Mouse (Mus musculus) lung, embryonic 14.5 days (tissue): ENCODE data around the gene Ptp4a2. TPM values are rescaled to one million over a fixed set of nuclear protein-coding genes. Genes with fewer than 3 reads are reported as not detected.

ENCODE experiments used
- ATAC-seq: fragments of 200-750 bp; cut with Nextera tagmentation; 2 replicates; pipeline ENCODE4 v1.8.0; 2017; ENCODE audit warnings: mild to moderate bottlenecking, moderate TSS enrichment, moderate library complexity; ENCODE audit not compliant: insufficient read depth
- DNase-seq: peaks from one replicate; pipeline ENCODE4 v3.0.0-alpha.2; 2015
- H3K27ac ChIP-seq: fragments of 300-500 bp; sonication (generic); 2 replicates; pipeline ENCODE4 v1.5.1; 2014; ENCODE audit warnings: low read depth, mild to moderate bottlenecking, moderate library complexity
- H3K27me3 ChIP-seq: fragments of 300-500 bp; sonication (generic); 2 replicates; pipeline ENCODE4 v1.6.1; 2014; ENCODE audit warnings: low read length, control low read depth; ENCODE audit not compliant: insufficient read depth
- H3K36me3 ChIP-seq: fragments of 300-500 bp; sonication (generic); 2 replicates; pipeline ENCODE4 v1.6.1; 2014; ENCODE audit warnings: control low read depth; ENCODE audit not compliant: insufficient read depth
- H3K4me1 ChIP-seq: fragments of 300-500 bp; sonication (generic); 2 replicates; pipeline ENCODE4 v1.6.1; 2014; ENCODE audit warnings: antibody characterized with exemption, control low read depth; ENCODE audit not compliant: insufficient read depth
- H3K4me2 ChIP-seq: fragments of 300-500 bp; sonication (generic); 2 replicates; pipeline ENCODE4 v1.6.1; 2014; ENCODE audit warnings: mild to moderate bottlenecking
- H3K4me3 ChIP-seq: fragments of 300-500 bp; sonication (generic); 2 replicates; pipeline ENCODE4 v1.5.1; 2014; ENCODE audit warnings: low read depth, low read length
- H3K9ac ChIP-seq: fragments of 300-500 bp; sonication (generic); 2 replicates; pipeline ENCODE4 v1.6.1; 2014
- H3K9me3 ChIP-seq: fragments of 300-500 bp; sonication (generic); 2 replicates; pipeline ENCODE4 v1.6.1; 2016; ENCODE audit warnings: low read depth, low read length, control low read depth
- CTCF ChIP-seq: IDR thresholded peaks from 2 replicates; pipeline ENCODE4 v1.5.1; 2016; ENCODE audit warnings: antibody characterized with exemption, low read depth
- WGBS: fragments of 180-500 bp; shearing (Covaris S2); extraction: QIAGEN DNeasy Blood & Tissue Kit; methylation state at CpG from one replicate; pipeline ENCODE4 v1.1.7; 2014; 5-methylcytosine and 5-hydroxymethylcytosine counted together
- polyA plus RNA-seq: library from polyadenylated mRNA; unstranded; fragments of >200 nt; fragmentation: Nextera tagmentation; extraction: Ambion mirVana; gene quantifications from 2 replicates; pipeline ENCODE4 v1.2.1, GENCODE M21; 2014

Gene Ptp4a2
- polyA plus RNA-seq, 1 experiment from 2014 or later = 291 TPM

DNA sequence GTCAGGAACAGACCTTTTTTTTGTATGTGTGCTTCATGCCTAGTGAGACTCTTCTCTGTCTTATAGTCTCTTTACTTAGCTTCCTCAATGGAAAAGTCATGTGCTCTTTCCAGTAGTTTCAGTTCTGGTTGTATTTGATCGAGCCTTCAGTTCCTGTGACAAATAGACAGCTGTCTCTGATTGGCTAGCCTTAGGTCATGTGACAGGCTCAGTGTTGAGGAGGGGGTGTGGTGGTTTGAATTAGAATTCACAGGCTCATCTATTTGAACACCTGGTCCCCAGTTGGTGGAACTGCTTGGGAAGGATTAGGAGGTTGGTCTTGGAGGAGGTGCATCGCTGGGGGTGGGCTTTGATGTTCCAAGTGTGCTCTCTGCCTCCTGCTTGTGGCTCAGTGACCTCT lies 21.4 kb upstream of the Ptp4a2 start:
- H3K9ac ChIP-seq = no peak overlapping the region
- no peak overlapping the region for H3K27ac ChIP-seq
- H3K4me2 ChIP-seq = no peak overlapping the region
- no peak for TF ChIP-seq CTCF
- H3K9me3 ChIP-seq = no peaks in the 10 kb centered on the region
- H3K4me1 ChIP-seq = no peaks in the 10 kb centered on the region
- WGBS = 82% methylated on average over 2 of the region's 2 CpGs
- H3K36me3 ChIP-seq = no peaks in the 10 kb centered on the region
- no peak overlapping the region for H3K4me3 ChIP-seq
- ATAC-seq (no peak), DNase-seq (no peak)
- H3K27me3 ChIP-seq = no peaks in the 10 kb centered on the region

DNA sequence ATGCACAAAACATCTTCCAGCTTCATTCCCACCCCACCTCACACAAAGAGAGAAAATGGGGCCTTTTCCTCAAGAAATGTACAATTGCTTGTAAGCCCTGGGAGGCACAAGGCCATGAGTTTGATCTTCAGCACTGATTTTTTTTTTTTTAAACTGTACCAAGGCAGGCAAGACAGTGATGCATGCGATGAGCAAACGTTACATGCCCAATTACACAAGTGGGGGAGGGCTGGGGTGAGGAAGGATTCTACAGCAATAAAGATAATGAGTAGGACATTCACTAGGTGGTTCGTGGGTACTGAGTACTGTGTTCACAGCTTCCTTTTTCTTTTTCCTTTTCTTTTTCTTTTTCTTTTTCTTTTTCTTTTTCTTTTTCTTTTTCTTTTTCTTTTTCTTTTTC lies 20.5 kb upstream of the Ptp4a2 start:
- no peaks in the 10 kb centered on the region for H3K4me1 ChIP-seq
- H3K9me3 ChIP-seq = no peaks in the 10 kb centered on the region
- no peak for TF ChIP-seq CTCF
- DNase-seq (no peak), ATAC-seq (no peak)
- H3K27ac ChIP-seq = no peak overlapping the region
- no peak overlapping the region for H3K4me2 ChIP-seq
- no peaks in the 10 kb centered on the region for H3K27me3 ChIP-seq
- no peak overlapping the region for H3K4me3 ChIP-seq
- H3K36me3 ChIP-seq = no peaks in the 10 kb centered on the region
- H3K9ac ChIP-seq = no peak overlapping the region
- WGBS = 70% methylated on average over 3 of the region's 3 CpGs

DNA sequence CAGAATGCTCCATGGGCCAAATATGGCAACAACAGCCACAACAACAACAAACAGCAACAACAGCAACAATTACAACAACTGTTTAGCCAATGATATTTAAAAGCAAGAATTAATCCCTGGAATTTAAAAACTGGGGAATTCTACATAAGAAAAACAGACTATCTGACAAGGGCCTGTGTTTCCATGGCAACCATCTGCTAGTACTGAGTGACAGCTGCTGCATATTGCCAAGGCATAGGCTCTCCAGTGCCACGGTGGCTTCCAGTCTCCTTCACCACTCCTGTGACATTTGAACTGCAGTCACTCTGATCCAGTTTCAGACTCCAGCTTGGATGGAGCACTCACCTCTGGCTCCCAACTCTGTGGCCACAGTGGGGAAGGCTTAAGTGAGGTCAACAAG lies 19.6 kb upstream of the Ptp4a2 start:
- no peaks in the 10 kb centered on the region for H3K27me3 ChIP-seq
- ATAC-seq (no peak), DNase-seq (peak; percentile 66)
- H3K36me3 ChIP-seq = no peaks in the 10 kb centered on the region
- H3K4me1 ChIP-seq = peaks cover 3% of the 10 kb centered on the region
- WGBS = 15% methylated on average over 1 of the region's 1 CpGs
- H3K4me3 ChIP-seq = no peak overlapping the region
- no peaks in the 10 kb centered on the region for H3K9me3 ChIP-seq
- no peak overlapping the region for H3K4me2 ChIP-seq
- no peak for TF ChIP-seq CTCF
- H3K9ac ChIP-seq = no peak overlapping the region
- no peak overlapping the region for H3K27ac ChIP-seq

DNA sequence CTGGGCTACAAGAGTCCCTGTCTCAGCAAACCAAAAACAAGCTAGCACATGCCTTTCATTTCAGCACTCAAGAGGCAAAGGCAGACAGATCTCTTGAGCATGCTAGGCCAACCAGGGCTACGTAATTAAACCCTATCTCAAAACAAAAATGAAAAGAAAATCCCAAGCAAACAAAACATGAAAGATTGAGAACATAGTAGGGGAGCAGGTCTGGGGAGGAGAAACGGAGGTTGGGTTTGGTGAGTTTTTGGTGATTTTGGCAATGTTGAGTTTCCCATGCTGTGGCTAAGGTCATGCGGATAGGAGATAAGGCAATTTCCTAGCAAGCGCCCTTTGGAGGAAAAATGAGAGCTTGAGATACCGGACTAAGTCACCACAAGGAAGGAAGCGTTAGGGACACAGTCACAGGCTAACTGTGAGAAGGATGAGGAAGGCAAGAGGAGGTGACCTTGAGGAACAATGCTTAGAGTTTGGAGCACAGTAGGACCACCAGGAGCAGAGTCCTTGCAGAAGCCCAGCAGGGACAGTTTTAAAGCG lies 18.3 kb upstream of the Ptp4a2 start:
- H3K27ac ChIP-seq = no peak overlapping the region
- no peak overlapping the region for H3K4me3 ChIP-seq
- no peaks in the 10 kb centered on the region for H3K9me3 ChIP-seq
- no peak overlapping the region for H3K4me2 ChIP-seq
- ATAC-seq (no peak), DNase-seq (no peak)
- no peak overlapping the region for H3K9ac ChIP-seq
- H3K4me1 ChIP-seq = peaks cover 4% of the 10 kb centered on the region
- H3K27me3 ChIP-seq = no peaks in the 10 kb centered on the region
- WGBS = 85% methylated on average over 7 of the region's 7 CpGs
- TF ChIP-seq CTCF = no peak
- no peaks in the 10 kb centered on the region for H3K36me3 ChIP-seq

DNA sequence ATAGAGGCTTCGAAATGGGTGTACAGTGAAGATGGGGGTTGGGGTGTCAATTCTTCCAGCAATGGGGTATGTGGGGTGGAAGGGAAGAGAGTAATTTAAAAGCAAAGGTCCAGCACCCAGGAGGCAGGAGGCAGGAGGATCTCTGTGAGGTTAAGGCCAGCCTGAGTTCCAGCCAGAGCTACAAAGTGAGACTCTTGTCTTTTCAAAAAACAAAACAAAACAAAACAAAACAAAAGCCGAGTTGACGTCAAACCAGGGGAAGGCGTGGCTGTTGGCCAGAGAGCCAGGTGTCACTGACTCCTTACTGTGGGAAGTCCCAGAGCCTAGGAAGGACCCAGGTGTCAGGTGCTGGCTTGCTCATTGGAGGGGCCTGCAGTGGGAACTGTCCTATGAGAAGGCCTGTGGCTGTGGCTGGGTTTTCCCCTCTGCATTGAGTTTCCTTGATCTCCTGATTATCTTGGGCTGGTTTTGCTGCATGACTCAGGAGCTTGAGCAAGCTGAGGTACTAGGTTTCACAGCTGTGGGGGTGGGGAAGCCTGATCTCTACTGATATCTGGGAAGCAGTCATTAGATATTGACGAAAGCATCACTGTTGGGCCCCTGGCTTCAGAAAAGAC lies 17.2 kb upstream of the Ptp4a2 start:
- Histone ChIP-seq H3K4me3 (no peak overlapping the region), H3K27ac (peak overlapping the region; percentile 99), H3K36me3 (no peaks in the 10 kb centered on the region), H3K4me1 (peaks cover 4% of the 10 kb centered on the region), H3K9me3 (no peaks in the 10 kb centered on the region), H3K27me3 (no peaks in the 10 kb centered on the region), H3K9ac (no peak overlapping the region), H3K4me2 (no peak overlapping the region)
- 64% methylated on average over 5 of the region's 5 CpGs for WGBS
- TF ChIP-seq CTCF = no peak
- DNase-seq (peak; percentile 27), ATAC-seq (no peak)

DNA sequence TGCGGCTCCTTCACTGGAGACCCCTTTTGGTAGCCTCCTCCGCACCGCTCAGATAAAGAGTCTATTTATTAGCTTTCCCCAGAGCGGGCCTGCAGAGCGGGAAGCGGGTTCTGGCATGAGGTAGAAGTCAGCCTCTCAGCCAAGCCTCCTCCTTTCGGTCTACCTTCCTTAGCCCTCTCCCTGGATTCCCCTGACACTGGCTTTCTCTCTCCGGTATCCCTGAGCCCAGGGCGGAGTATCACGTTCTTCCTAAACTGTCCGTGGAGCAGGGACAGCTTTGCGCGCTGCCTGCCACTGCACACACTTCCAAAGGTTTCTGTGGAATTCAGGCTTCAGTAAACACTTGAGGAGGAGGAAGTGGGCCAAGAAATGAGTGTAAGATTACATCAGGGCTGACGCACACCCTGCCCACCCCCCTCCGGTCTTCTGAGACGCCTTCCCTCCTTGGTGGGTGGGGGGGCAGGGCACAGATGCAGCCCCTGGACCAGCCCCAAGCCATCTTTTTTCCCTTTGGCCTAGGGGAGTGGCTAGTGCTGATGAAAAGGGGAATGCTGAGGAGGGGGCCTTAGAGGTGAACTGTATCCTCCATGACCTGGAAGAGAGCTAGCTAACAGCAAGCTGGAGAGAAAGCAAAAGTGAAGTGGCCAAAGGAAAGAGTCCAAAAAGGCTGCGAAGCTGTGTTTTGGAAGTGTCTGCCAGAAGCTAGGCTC lies 15.7 kb upstream of the Ptp4a2 start:
- H3K9me3 ChIP-seq = no peaks in the 10 kb centered on the region
- TF ChIP-seq CTCF = 0 out of 2 replicates have a peak, but pooled peaks have one; percentile 1
- 1% methylated on average over 17 of the region's 17 CpGs for WGBS

DNA sequence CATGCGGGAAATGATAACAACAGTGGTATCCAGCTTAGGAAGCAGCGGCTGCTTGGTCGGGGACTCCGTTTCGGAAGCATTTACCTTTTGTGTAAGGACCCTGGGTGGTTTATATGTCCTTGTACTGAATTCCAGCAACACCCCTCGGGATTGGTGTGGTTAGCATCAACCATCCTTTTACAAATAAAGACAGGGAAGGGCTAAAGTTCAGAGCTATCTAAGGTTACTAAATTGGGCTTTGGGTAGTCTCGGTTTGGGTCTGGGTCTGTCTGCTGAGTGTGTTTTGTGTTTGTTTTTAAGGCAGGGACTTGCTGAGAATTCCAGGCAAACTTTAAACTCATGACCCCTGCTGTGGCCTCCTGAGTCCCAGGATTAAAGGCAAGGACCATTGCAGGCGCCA lies 15.2 kb upstream of the Ptp4a2 start:
- H3K36me3 ChIP-seq = no peaks in the 10 kb centered on the region
- DNase-seq (no peak), ATAC-seq (no peak)
- peak overlapping the region; percentile 49 for H3K9ac ChIP-seq
- WGBS = 10% methylated on average over 8 of the region's 8 CpGs
- H3K4me1 ChIP-seq = peaks cover 4% of the 10 kb centered on the region
- H3K9me3 ChIP-seq = no peaks in the 10 kb centered on the region
- H3K4me2 ChIP-seq = peak overlapping the region; percentile 56
- TF ChIP-seq CTCF = no peak
- peak overlapping the region; percentile 21 for H3K4me3 ChIP-seq
- H3K27ac ChIP-seq = peak overlapping the region; percentile 99
- H3K27me3 ChIP-seq = no peaks in the 10 kb centered on the region

More for the DNA sequence above, 15.7 kb upstream of the Ptp4a2 start:
- Histone ChIP-seq H3K27me3 (no peaks in the 10 kb centered on the region), H3K36me3 (no peaks in the 10 kb centered on the region), H3K4me2 (peak overlapping the region; percentile 56), H3K4me1 (peaks cover 4% of the 10 kb centered on the region), H3K4me3 (peak overlapping the region; percentile 21), H3K27ac (peak overlapping the region; percentile 99), H3K9ac (peak overlapping the region; percentile 49)
- ATAC-seq (peak; percentile 93), DNase-seq (peak; percentile 93)
